Mouse (Mus musculus): ENCODE results near the gene Gm29427. TPM values are rescaled to one million over a fixed set of nuclear protein-coding genes. Genes with fewer than 3 reads are reported as not detected.

Gm29427 gene
- total and polyA plus RNA-seq, 3 experiments = not detected

DNA sequence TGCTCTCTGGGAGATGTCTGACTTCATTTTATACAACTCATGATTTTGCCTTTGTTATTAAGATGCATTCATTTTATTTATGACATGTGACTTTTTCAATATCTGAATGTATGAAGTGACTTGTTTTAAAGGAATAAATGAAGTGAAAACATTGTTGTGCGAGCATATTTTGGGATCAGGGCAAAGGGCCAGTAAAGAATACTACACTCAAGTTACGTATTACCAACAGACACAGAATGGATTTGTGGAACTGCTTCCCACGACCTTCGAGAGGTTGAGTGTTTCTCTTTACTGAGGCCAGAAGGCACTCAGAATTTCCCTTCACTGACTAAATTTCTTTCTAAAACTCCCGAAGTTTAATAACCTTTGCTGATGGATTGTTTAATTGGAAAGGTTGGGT, 8.6 kb upstream of the Gm29427 start:
- no peaks in the 10 kb centered on the region for H3K9me3 ChIP-seq (replicated peaks; ENCODE audit: low read length)
- H3K4me2 ChIP-seq (ENCODE audit: insufficient read depth, low read depth, poor library complexity, severe bottlenecking) = no peak overlapping the region
- H3K27ac ChIP-seq (ENCODE audit: insufficient read depth, low read depth) = no peak overlapping the region
- peaks cover under 1 to 13% of the 10 kb centered on the region in 2 experiments; a peak in 3 of 4 replicates for H3K4me1 ChIP-seq (ENCODE audit: control insufficient read depth in 1 of 2, insufficient read depth in 2 of 2)
- H3K4me3 ChIP-seq (replicated peaks in 1 of 3; ENCODE audit: low read depth in 2 of 3, low read length in 2 of 3, poor library complexity in 1 of 3) = no peak overlapping the region
- dilution Hi-C loops (cut with MboI; ENCODE audit: extremely low pct_ligation_motif_present, extremely low pct_unique_long_range_greater_than_20kb, low sequenced_read_pairs) (no loop called here), in situ Hi-C loops (cut with MboI; ENCODE audit: low pct_ligation_motif_present, low pct_unique_long_range_greater_than_20kb, low sequenced_read_pairs) (no loop called here)
- H3K36me3 ChIP-seq (replicated peaks in 1 of 2; ENCODE audit: control insufficient read depth in 1 of 2, insufficient read depth in 1 of 2, low read length in 1 of 2) = peaks cover 0 to 20% of the 10 kb centered on the region in 2 experiments
- H3K79me2 ChIP-seq (replicated peaks; ENCODE audit: control insufficient read depth, extremely low read depth, insufficient read depth, poor library complexity, severe bottlenecking) = peaks cover 3% of the 10 kb centered on the region; the same call in 1 of the 2 replicates
- H3K27me3 ChIP-seq (replicated peaks) = no peaks in the 10 kb centered on the region
- no peak overlapping the region for H3K9ac ChIP-seq (ENCODE audit: insufficient read depth, low read depth)
- no peak for TF ChIP-seq BHLHE40 (IDR thresholded peaks at IDR 0.05; ENCODE audit: low read depth, low read length)
- TF ChIP-seq GABPA (IDR thresholded peaks at IDR 0.05; ENCODE audit: insufficient replicate concordance, low read depth, low read length) = no peak
- TF ChIP-seq TBP (conservative IDR thresholded peaks at IDR 0.05; ENCODE audit: low read depth, low read length) = no peak
- TF ChIP-seq MAX (IDR thresholded peaks at IDR 0.05; ENCODE audit: low read length) = no peak
- no peak for TF ChIP-seq ETS1 (conservative IDR thresholded peaks at IDR 0.05; ENCODE audit: low read depth, low read length)
- no peak for DNase-seq (ENCODE audit: extremely low read depth)

DNA sequence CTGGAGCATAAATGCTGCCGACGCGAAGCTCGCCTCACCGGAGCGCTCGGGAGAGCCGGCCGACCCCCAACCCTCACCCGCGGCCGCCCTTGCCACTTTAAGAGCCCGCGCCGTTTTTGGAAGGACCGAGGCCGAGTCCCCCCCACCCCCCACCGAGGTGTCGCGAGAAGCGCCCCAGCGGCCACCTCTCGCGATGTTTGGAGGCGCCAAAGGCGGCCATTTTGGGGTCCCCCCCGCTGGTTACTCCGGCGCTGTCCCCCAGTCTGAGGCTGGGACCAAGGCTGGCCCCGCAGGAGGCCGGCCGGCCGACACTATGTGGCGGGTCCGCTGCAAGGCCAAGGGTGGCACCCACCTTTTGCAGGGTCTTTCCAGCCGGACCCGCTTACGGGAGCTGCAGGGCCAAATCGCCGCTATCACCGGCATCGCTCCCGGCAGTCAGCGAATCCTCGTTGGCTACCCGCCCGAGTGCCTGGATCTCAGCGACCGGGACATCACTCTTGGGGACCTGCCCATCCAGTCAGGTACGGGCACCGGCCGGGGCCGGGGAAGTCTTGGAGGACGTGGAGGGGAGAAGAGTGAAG, 1.8 kb upstream of the Gm29427 start, which contains the start of gene Yod1:
Gene Yod1 (plus strand): TSS at position 37 of the 581 bp plus-strand sequence.
- Histone ChIP-seq H3K27me3 (replicated peaks) (no peaks in the 10 kb centered on the region), H3K36me3 (replicated peaks in 1 of 2; ENCODE audit: control insufficient read depth in 1 of 2, insufficient read depth in 1 of 2, low read length in 1 of 2) (peaks cover 0 to 13% of the 10 kb centered on the region in 2 experiments), H3K4me1 (ENCODE audit: control insufficient read depth in 1 of 2, insufficient read depth in 2 of 2) (peaks cover 6 to 44% of the 10 kb centered on the region in 2 experiments), H3K9ac (ENCODE audit: insufficient read depth, low read depth) (peak within 1 kb of the TSS; percentile 89), H3K79me2 (replicated peaks; ENCODE audit: control insufficient read depth, extremely low read depth, insufficient read depth, poor library complexity, severe bottlenecking) (peaks cover 15% of the 10 kb centered on the region), H3K4me3 (replicated peaks in 1 of 3; ENCODE audit: low read depth in 2 of 3, low read length in 2 of 3, poor library complexity in 1 of 3) (peak within 1 kb of the TSS; percentile 92 to 98 (median 93)), H3K4me2 (ENCODE audit: insufficient read depth, low read depth, poor library complexity, severe bottlenecking) (peak within 1 kb of the TSS; percentile 91), H3K9me3 (replicated peaks; ENCODE audit: low read length) (no peaks in the 10 kb centered on the region), H3K27ac (ENCODE audit: insufficient read depth, low read depth) (peak within 1 kb of the TSS; percentile 16)
- dilution Hi-C loops (cut with MboI; ENCODE audit: extremely low pct_ligation_motif_present, extremely low pct_unique_long_range_greater_than_20kb, low sequenced_read_pairs) = no loop called here
- TF ChIP-seq SIN3A (IDR thresholded peaks at IDR 0.05; ENCODE audit: low read length) = peak; percentile 78
- TF ChIP-seq NELFE (IDR thresholded peaks at IDR 0.05; ENCODE audit: low read depth, low read length) = peak; percentile 84
- TF ChIP-seq USF1 (IDR thresholded peaks at IDR 0.05; ENCODE audit: low read depth, low read length) = no peak
- TF ChIP-seq SMC3 (IDR thresholded peaks at IDR 0.05; ENCODE audit: low read depth, low read length) = no peak
- TF ChIP-seq HCFC1 (IDR thresholded peaks at IDR 0.05; ENCODE audit: low read depth, low read length) = peak; percentile 82
- no peak; the same call in 1 of the 2 replicates for TF ChIP-seq MAX (IDR thresholded peaks at IDR 0.05; ENCODE audit: low read length)
- peak; percentile 68; the same call in 1 of the 2 replicates for TF ChIP-seq POLR2AphosphoS2 (IDR thresholded peaks at IDR 0.05; ENCODE audit: low read depth, low read length)
- 0 out of 2 replicates have a peak, but pooled peaks have one; percentile 31 for TF ChIP-seq TBP (conservative IDR thresholded peaks at IDR 0.05; ENCODE audit: low read depth, low read length)
- TF ChIP-seq NRF1 (IDR thresholded peaks at IDR 0.05; ENCODE audit: low read depth, low read length) = peak; percentile 58; the same call in 1 of the 2 replicates
- TF ChIP-seq CHD2 (IDR thresholded peaks at IDR 0.05; ENCODE audit: low read length) = peak; percentile 100
- TF ChIP-seq BHLHE40 (IDR thresholded peaks at IDR 0.05; ENCODE audit: low read depth, low read length) = no peak
- TF ChIP-seq CHD1 (IDR thresholded peaks at IDR 0.05; ENCODE audit: low read depth, low read length) = 0 out of 2 replicates have a peak, but pooled peaks have one; percentile 51
- TF ChIP-seq MXI1 (IDR thresholded peaks at IDR 0.05; ENCODE audit: low read depth, low read length) = peak; percentile 77
- TF ChIP-seq KAT2A (IDR thresholded peaks at IDR 0.05; ENCODE audit: insufficient replicate concordance, low read length) = peak; percentile 65; the same call in 1 of the 2 replicates
- peak; percentile 84 for TF ChIP-seq POLR2A (IDR thresholded peaks at IDR 0.05; ENCODE audit: low read depth, low read length)
- 0 out of 2 replicates have a peak, but pooled peaks have one; percentile 11 for TF ChIP-seq IRF4 (IDR thresholded peaks at IDR 0.05; ENCODE audit: low read depth, low read length)
- peak; percentile 80 for TF ChIP-seq TCF12 (IDR thresholded peaks at IDR 0.05; ENCODE audit: low read depth, low read length)
- TF ChIP-seq UBTF (IDR thresholded peaks at IDR 0.05; ENCODE audit: low read depth, low read length) = peak; percentile 71; the same call in 1 of the 2 replicates
- TF ChIP-seq EP300 (IDR thresholded peaks at IDR 0.05; ENCODE audit: low read length) = no peak
- peak; percentile 82; the same call in 1 of the 2 replicates for TF ChIP-seq ZMIZ1 (IDR thresholded peaks at IDR 0.05; ENCODE audit: low read depth, low read length)
- no peak; the same call in 1 of the 2 replicates for TF ChIP-seq RCOR1 (conservative IDR thresholded peaks at IDR 0.05; ENCODE audit: low read depth, low read length)
- TF ChIP-seq MAZ (IDR thresholded peaks at IDR 0.05; ENCODE audit: low read depth, low read length) = peak; percentile 95
- DNase-seq (ENCODE audit: extremely low read depth) = peak; percentile 86
- in situ Hi-C loops (cut with MboI; ENCODE audit: low pct_ligation_motif_present, low pct_unique_long_range_greater_than_20kb, low sequenced_read_pairs) = loop anchor here (10.0 kb wide), 2 partner anchors 267 to 337 kb away; no protein-coding TSS in a partner anchor
